In the genomic region with DNA sequence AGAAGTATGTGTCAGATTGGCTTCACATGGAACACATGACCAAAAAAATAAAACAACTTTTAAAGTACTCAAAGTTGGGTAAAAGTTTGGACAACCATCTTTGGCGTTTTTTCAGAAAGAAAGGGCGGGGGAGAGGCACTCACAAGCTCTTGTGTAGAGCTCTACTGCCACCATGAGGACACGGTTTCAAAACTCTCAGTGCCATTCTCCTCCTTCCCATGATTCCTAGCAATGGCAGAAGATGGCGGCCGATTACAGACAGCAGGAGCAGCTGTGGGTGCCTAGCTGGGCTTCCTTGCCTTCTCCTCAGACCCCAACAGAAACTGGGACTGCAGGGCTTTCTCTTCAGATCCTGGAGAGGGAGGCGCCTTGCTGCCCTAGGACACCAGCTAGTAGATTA, we compare ENCODE assay signal across 8 mouse cellular contexts.
DNase-seq lines count a peak whose midpoint lies in the region; ATAC-seq lines count a peak whose summit lies in the region.
"Not testable (repeated sequence)": the region's sequence is repeated elsewhere in the genome, so short reads cannot be mapped to it uniquely, and the experiment has no call there.

No protein-coding gene starts in this region.

- not testable (repeated sequence) for H3K27me3 ChIP-seq in forebrain, embryonic 13.5 days; liver, embryonic 13.5 days; midbrain, embryonic 11.5 days (ENCODE audit: control insufficient read depth, insufficient read depth, low read length)

- H3K9ac ChIP-seq in forebrain, embryonic 13.5 days; midbrain, embryonic 11.5 days (ENCODE audit: low read length): not testable (repeated sequence)
- H3K9ac ChIP-seq in liver, embryonic 13.5 days, result peak overlapping the region; percentile 33; the same call in 1 of the 2 replicates

- H3K4me2 ChIP-seq in forebrain, embryonic 13.5 days, result 0 out of 2 replicates have a peak overlapping the region, but pooled peaks have one; percentile 20
- H3K4me2 ChIP-seq in liver, embryonic 13.5 days, result peak overlapping the region; percentile 43
- H3K4me2 ChIP-seq in midbrain, embryonic 11.5 days, result not testable (repeated sequence)

- ATAC-seq in forebrain, embryonic 13.5 days, result peak; percentile 20; the same call in 1 of the 2 replicates
- ATAC-seq in liver, embryonic 13.5 days (ENCODE audit: low read depth); midbrain, embryonic 11.5 days (ENCODE audit: low FRiP score): not testable (repeated sequence)

- H3K4me3 ChIP-seq in forebrain, embryonic 13.5 days; midbrain, embryonic 11.5 days (ENCODE audit: low read depth, low read length): not testable (repeated sequence)
- H3K4me3 ChIP-seq in liver, embryonic 13.5 days (replicated peaks), result peak overlapping the region; percentile 32

- H3K27ac ChIP-seq in forebrain, embryonic 13.5 days; liver, embryonic 13.5 days; midbrain, embryonic 11.5 days (ENCODE audit: low read depth, low read length): not testable (repeated sequence)

- peaks cover 18% of the 10 kb centered on the region; the same call in 1 of the 2 replicates for H3K36me3 ChIP-seq in forebrain, embryonic 13.5 days (ENCODE audit: poor library complexity, severe bottlenecking)
- H3K36me3 ChIP-seq in liver, embryonic 13.5 days; midbrain, embryonic 11.5 days (ENCODE audit: control insufficient read depth, insufficient read depth, low read length): not testable (repeated sequence)

- DNase-seq in CD4-positive, CD25-positive, alpha-beta regulatory T cell, adult 2 months (ENCODE audit: low read depth, low spot score), result peak; percentile 31
- DNase-seq in cerebellum, adult 11 months, result peak; percentile 64
- peak; percentile 16 to 82 for DNase-seq in heart, postnatal 14 days
- DNase-seq in kidney, adult 18-20 months, result peak; percentile 82
- DNase-seq in liver, embryonic 13.5 days, result peak; percentile 52
- DNase-seq in midbrain, embryonic 11.5 days (ENCODE audit: low spot score, missing footprints), result peak; percentile 93
- peak; percentile 69 for DNase-seq in retina, postnatal 1 day

- not testable (repeated sequence) for H3K9me3 ChIP-seq in forebrain, embryonic 13.5 days (replicated peaks); liver, embryonic 13.5 days (replicated peaks); midbrain, embryonic 11.5 days (ENCODE audit: control insufficient read depth, low read length)

- WGBS in forebrain, embryonic 13.5 days, result 72% methylated on average over 6 of the region's 6 CpGs
- 60% methylated on average over 6 of the region's 6 CpGs for WGBS in liver, embryonic 13.5 days (ENCODE audit: insufficient replicate concordance)
- WGBS in midbrain, embryonic 11.5 days, result 60% methylated on average over 6 of the region's 6 CpGs

- intact Hi-C loops in heart, postnatal 14 days (cut with DNase I), result loop anchor here (5.0 kb wide), 1 partner anchor 42 kb away; no protein-coding TSS in a partner anchor

- not testable (repeated sequence) for H3K4me1 ChIP-seq in forebrain, embryonic 13.5 days; midbrain, embryonic 11.5 days (ENCODE audit: control insufficient read depth, insufficient read depth, low read length)
- peaks cover 15% of the 10 kb centered on the region for H3K4me1 ChIP-seq in liver, embryonic 13.5 days (replicated peaks)

Comparison
In these comparisons a context has a peak if more than half of its experiments do, and no peak if none do; other contexts are left out.
1. DNase-seq: peak in every context shown above with its lines; median percentile 93 in midbrain, embryonic 11.5 days; 82 in kidney, adult 18-20 months; 69 in retina, postnatal 1 day; 64 in cerebellum, adult 11 months; 52 in liver, embryonic 13.5 days; 49 in heart, postnatal 14 days; 31 in CD4-positive, CD25-positive, alpha-beta regulatory T cell, adult 2 months.